Mouse (Mus musculus): Measurements from ENCODE around the gene Pip4p1. TPM values are rescaled to one million over a fixed set of nuclear protein-coding genes. Genes with fewer than 3 reads are reported as not detected.
"Not testable (repeated sequence)": the region's sequence is repeated elsewhere in the genome, so short reads cannot be mapped to it uniquely, and the experiment has no call there.

Gene Pip4p1
- polyA plus RNA-seq, 1 experiment = 93.1 TPM

DNA sequence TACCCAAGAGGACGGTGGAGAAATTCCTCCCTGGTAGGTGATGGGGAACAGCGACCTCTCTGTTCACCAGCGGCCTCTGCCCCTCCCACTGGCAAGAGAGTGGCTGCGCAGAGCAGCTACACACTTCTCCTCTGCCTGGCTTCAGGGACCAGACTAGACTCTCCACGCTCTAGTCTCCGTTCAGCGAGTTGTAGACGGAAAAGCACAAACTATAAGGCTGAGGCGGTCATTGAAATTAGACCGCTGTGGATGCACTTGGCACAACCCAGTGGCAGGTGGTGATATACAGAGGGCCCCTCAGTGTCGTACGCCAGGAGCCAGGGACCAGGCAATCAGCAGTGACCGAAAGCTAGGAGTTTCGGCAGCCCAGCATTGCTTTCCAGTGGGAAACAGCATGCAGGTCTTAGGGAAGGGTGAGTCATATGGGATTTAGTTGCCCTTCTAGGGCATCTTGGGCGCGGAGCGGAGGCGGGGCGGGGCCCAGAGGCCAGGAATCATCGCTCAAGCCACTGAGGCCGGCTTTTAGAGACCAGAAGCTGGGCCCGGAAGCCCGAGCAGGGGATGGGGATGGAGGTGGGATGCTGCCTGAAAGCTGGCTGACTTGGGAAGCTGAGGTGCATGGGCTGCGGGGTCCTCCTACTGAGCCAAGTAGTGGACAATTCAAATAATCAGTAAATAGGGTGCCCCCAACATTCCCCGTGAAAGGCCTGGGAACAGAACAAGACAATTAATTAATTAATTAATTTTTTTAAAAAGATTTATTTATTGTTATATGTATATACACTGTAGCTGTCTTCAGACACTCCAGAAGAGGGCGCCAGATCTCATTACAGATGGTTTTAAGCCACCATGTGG lies 26.5 kb downstream of the Pip4p1 start:
- TF ChIP-seq CTCF (IDR thresholded peaks at IDR 0.05; ENCODE audit: extremely low read depth, insufficient read length, insufficient replicate concordance, low read depth, low read length) (peak; percentile 58; the same call in 1 of the 2 replicates), POLR2A (IDR thresholded peaks at IDR 0.05; ENCODE audit: low read depth, low read length) (peak; percentile 11; the same call in 1 of the 2 replicates)
- 9% methylated on average over 26 of the region's 26 CpGs for WGBS
- H3K36me3 ChIP-seq (ENCODE audit: control insufficient read depth, insufficient read depth, low read length) = no peaks in the 10 kb centered on the region
- H3K27ac ChIP-seq (ENCODE audit: insufficient read depth, low read depth, low read length) = peak overlapping the region; percentile 12
- H3K4me3 ChIP-seq (ENCODE audit: low read depth, low read length) = peak overlapping the region; percentile 51
- H3K27me3 ChIP-seq (ENCODE audit: control insufficient read depth, insufficient read depth, low read length) = no peaks in the 10 kb centered on the region
- H3K4me1 ChIP-seq (ENCODE audit: control insufficient read depth, insufficient read depth, insufficient read length, low read length) = peaks cover 2% of the 10 kb centered on the region; the same call in 1 of the 2 replicates

DNA sequence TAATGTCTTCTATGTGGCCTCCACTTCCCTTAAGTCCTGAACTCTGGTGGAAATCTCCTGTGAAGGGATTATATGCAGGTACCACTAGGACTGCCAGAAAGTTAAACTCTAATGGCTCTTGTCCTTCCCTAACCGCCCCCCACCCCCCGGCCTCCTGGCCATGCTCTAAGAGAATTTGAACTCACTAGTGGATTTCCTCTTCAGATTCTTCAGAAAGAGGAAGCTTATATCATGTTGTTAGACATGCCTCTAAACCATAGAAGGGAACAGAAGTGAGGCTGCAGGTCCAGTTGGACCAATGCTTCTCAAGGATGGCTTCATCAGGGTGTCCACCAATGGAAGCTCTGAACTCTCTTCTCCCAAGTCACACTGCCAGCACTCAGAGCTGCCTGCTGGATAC lies 32.7 kb downstream of the Pip4p1 start:
- H3K4me1 ChIP-seq (ENCODE audit: control insufficient read depth, insufficient read depth, insufficient read length, low read length); H3K4me3 ChIP-seq (ENCODE audit: low read depth, low read length); H3K27me3 ChIP-seq (ENCODE audit: control insufficient read depth, insufficient read depth, low read length); H3K36me3 ChIP-seq (ENCODE audit: control insufficient read depth, insufficient read depth, low read length); H3K27ac ChIP-seq (ENCODE audit: insufficient read depth, low read depth, low read length): not testable (repeated sequence)
- 86% methylated on average over 2 of the region's 2 CpGs for WGBS

DNA sequence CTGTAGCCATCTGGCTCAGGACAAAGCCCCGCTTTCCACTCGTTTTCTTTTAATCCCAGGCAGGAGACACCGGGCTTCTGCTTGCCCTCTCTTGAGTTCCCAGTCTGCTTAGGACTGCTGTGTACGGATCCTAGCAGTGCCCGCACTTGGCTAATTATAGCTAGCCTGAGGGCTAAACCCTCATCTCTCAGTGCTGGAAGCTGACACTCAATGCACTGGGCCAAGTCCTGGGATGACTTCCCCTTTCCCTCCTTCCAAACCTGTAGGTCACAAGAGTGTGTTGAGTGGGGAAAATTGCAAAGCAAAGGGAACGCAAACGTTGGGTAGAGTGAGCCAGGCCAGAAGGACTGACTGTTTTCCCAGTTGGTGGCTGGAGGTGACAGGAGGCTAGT lies 33.3 kb downstream of the Pip4p1 start, which contains the start of gene Klhl33:
TSS of gene Klhl33 (minus strand) at position 134 of the 392 bp plus-strand sequence.
- TF ChIP-seq CTCF (IDR thresholded peaks at IDR 0.05; ENCODE audit: extremely low read depth, insufficient read length, insufficient replicate concordance, low read depth, low read length) (no peak), POLR2A (IDR thresholded peaks at IDR 0.05; ENCODE audit: low read depth, low read length) (no peak)
- no peaks in the 10 kb centered on the region for H3K27me3 ChIP-seq (ENCODE audit: control insufficient read depth, insufficient read depth, low read length)
- H3K4me1 ChIP-seq (ENCODE audit: control insufficient read depth, insufficient read depth, insufficient read length, low read length) = peaks cover 15% of the 10 kb centered on the region
- H3K4me3 ChIP-seq (ENCODE audit: low read depth, low read length) = peak within 1 kb of the TSS; percentile 57
- 72% methylated on average over 7 of the region's 7 CpGs for WGBS
- peak within 1 kb of the TSS; percentile 65 for H3K27ac ChIP-seq (ENCODE audit: insufficient read depth, low read depth, low read length)
- H3K36me3 ChIP-seq (ENCODE audit: control insufficient read depth, insufficient read depth, low read length) = no peaks in the 10 kb centered on the region

DNA sequence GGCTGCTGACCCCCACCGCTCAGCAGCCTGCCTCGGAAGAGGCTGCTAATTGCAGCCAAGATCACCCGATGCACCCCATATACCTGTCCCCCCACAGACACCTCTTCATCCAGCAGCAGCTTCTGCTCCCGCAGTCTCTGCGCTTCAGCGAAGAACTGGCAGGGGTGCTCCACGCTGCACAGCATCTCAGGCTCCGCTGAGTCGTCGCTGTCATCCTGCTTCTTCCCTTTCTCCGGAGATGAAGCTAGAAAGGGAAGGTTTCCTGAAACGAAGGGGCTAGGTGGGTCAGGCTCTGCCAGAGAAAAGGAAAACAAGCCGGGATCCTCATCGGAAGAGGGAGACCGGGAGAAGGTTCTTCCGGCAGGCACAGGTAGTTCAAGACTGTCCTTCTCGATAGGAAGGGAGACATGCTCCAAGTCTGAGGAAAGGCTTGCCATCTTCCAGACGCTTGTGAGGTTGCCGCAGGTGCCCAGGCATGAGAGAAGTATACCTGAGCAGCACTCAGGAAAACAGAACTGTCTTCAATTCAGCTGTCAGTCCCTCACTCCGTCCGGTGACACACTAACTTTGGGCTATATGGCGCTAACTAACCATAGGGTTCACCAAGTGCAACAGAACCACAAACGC lies 33.8 kb downstream of the Pip4p1 start:
- H3K27ac ChIP-seq (ENCODE audit: insufficient read depth, low read depth, low read length) = peak overlapping the region; percentile 65

DNA sequence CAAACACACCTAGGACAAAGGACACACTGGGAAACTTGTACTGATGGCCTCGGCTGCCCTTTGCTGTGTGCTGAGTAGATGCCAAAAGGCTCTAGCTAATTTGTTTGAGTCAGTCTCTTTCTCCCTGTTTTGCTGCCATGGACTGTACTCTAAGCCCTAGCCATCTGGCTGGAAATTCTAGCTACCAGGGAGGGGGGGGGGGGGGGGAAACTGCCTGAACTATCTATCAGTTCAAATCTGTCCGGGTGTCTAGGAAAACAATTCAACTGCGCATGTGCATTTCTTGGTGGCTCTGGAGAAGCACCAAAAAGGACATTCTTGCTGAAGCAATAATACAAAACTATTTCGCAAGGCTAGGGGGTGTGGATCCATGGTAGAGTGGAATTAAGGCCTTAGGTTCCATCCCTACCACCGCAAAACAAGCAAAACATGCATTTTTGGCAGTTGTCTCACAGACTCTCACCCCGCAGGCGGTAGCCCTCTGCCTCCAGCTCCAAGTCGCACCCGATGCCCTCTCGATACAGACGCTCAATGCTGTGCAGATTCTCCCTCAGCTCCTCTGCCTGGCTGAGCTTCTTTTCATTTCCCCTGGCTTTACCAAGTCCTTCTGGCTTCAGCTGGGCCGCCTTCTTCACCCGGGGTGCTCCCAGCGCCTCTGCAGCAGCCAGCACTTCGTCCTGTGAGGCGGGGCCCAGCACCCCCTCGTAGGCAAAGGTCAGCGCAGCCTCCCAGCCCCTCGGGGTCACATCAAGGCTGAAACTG lies 34.5 kb downstream of the Pip4p1 start:
- peak overlapping the region; percentile 65 for H3K27ac ChIP-seq (ENCODE audit: insufficient read depth, low read depth, low read length)

More for the DNA sequence above, 33.8 kb downstream of the Pip4p1 start:
- Histone ChIP-seq H3K27me3 (ENCODE audit: control insufficient read depth, insufficient read depth, low read length) (no peaks in the 10 kb centered on the region), H3K4me3 (ENCODE audit: low read depth, low read length) (peak overlapping the region; percentile 57), H3K36me3 (ENCODE audit: control insufficient read depth, insufficient read depth, low read length) (no peaks in the 10 kb centered on the region), H3K4me1 (ENCODE audit: control insufficient read depth, insufficient read depth, insufficient read length, low read length) (peaks cover 17% of the 10 kb centered on the region)
- WGBS = 35% methylated on average over 23 of the region's 23 CpGs
- no peak for TF ChIP-seq POLR2A (IDR thresholded peaks at IDR 0.05; ENCODE audit: low read depth, low read length)
- TF ChIP-seq CTCF (IDR thresholded peaks at IDR 0.05; ENCODE audit: extremely low read depth, insufficient read length, insufficient replicate concordance, low read depth, low read length) = no peak

DNA sequence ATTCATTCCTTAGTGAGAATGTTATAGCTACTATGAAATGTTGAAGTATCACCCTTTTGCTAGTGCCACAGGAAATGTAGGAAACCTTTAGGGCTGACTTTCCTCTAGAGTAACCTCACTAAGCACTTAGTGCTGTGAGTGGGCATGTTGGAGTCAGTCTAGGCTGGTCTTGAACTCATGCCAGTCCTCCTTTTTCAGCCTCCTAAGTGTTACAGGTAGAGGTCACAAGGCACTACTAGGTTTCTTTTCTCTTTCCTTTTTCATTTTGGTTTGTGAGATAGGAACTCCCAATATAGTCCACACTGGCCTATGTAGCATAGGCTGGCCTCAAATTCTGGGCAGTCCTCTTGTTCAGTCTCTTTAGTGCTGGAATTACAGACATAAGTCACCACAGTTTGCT lies 35.2 kb downstream of the Pip4p1 start:
- Histone ChIP-seq H3K36me3 (ENCODE audit: control insufficient read depth, insufficient read depth, low read length) (no peaks in the 10 kb centered on the region), H3K27me3 (ENCODE audit: control insufficient read depth, insufficient read depth, low read length) (no peaks in the 10 kb centered on the region), H3K27ac (ENCODE audit: insufficient read depth, low read depth, low read length) (peak overlapping the region; percentile 23), H3K4me1 (ENCODE audit: control insufficient read depth, insufficient read depth, insufficient read length, low read length) (peaks cover 17% of the 10 kb centered on the region), H3K4me3 (ENCODE audit: low read depth, low read length) (no peak overlapping the region)
- TF ChIP-seq CTCF (IDR thresholded peaks at IDR 0.05; ENCODE audit: extremely low read depth, insufficient read length, insufficient replicate concordance, low read depth, low read length) (no peak), POLR2A (IDR thresholded peaks at IDR 0.05; ENCODE audit: low read depth, low read length) (no peak)

More for the DNA sequence above, 34.5 kb downstream of the Pip4p1 start:
- no peak for TF ChIP-seq POLR2A (IDR thresholded peaks at IDR 0.05; ENCODE audit: low read depth, low read length)
- no peak for TF ChIP-seq CTCF (IDR thresholded peaks at IDR 0.05; ENCODE audit: extremely low read depth, insufficient read length, insufficient replicate concordance, low read depth, low read length)
- Histone ChIP-seq H3K36me3 (ENCODE audit: control insufficient read depth, insufficient read depth, low read length) (no peaks in the 10 kb centered on the region), H3K4me1 (ENCODE audit: control insufficient read depth, insufficient read depth, insufficient read length, low read length) (peaks cover 17% of the 10 kb centered on the region), H3K27me3 (ENCODE audit: control insufficient read depth, insufficient read depth, low read length) (no peaks in the 10 kb centered on the region), H3K4me3 (ENCODE audit: low read depth, low read length) (peak overlapping the region; percentile 57)
- 10% methylated on average over 19 of the region's 19 CpGs for WGBS
